Mouse (Mus musculus): ENCODE measurements at regions not wholly inside any gene's neighbourhood (a gene's known extent, or its start where the extent isn't known, plus 50 kb on each side); places are given as distances from the start of the nearest gene placed in this dataset.

GRCm38 (mm10) chr3:35237342-35237741 is 516.6 kb upstream of the Atp11b start:
- H3K9ac ChIP-seq = no peak overlapping the region
- no peak overlapping the region for H3K27ac ChIP-seq (replicated peaks)
- no peak overlapping the region for H3K4me2 ChIP-seq
- no peaks in the 10 kb centered on the region for H3K9me3 ChIP-seq
- H3K27me3 ChIP-seq (replicated peaks) = no peaks in the 10 kb centered on the region
- WGBS = 76% methylated on average over 6 of the region's 6 CpGs
- no peak overlapping the region for H3K4me3 ChIP-seq
- peaks cover 5% of the 10 kb centered on the region; the same call in 1 of the 2 replicates for H3K4me1 ChIP-seq
- ATAC-seq (ENCODE audit: extremely low read depth, insufficient number of reproducible peaks, low FRiP score, low TSS enrichment) = no peak
- no peaks in the 10 kb centered on the region for H3K36me3 ChIP-seq

- no peak overlapping the region for H3K27ac ChIP-seq (replicated peaks)
- WGBS = 50% methylated on average over 6 of the region's 6 CpGs
Measured at GRCm38 (mm10) chr3:35242349-35242748, 511.6 kb upstream of the Atp11b start.

GRCm38 (mm10) chr3:35242871-35243529 is 510.9 kb upstream of the Atp11b start:
- H3K4me1 ChIP-seq = peaks cover 6% of the 10 kb centered on the region; the same call in 1 of the 2 replicates
- H3K9ac ChIP-seq = no peak overlapping the region
- H3K4me3 ChIP-seq = no peak overlapping the region
- H3K36me3 ChIP-seq = no peaks in the 10 kb centered on the region
- WGBS = 62% methylated on average over 10 of the region's 10 CpGs
- ATAC-seq (ENCODE audit: extremely low read depth, insufficient number of reproducible peaks, low FRiP score, low TSS enrichment) = no peak
- no peak overlapping the region for H3K4me2 ChIP-seq
- no peaks in the 10 kb centered on the region for H3K9me3 ChIP-seq
- no peaks in the 10 kb centered on the region for H3K27me3 ChIP-seq (replicated peaks)
- no peak overlapping the region for H3K27ac ChIP-seq (replicated peaks)

More at GRCm38 (mm10) chr3:35242349-35242748, 511.6 kb upstream of the Atp11b start:
- Histone ChIP-seq H3K4me3 (no peak overlapping the region), H3K27me3 (replicated peaks) (no peaks in the 10 kb centered on the region), H3K9me3 (no peaks in the 10 kb centered on the region), H3K4me1 (peaks cover 6% of the 10 kb centered on the region; the same call in 1 of the 2 replicates), H3K36me3 (no peaks in the 10 kb centered on the region), H3K9ac (no peak overlapping the region), H3K4me2 (no peak overlapping the region)
- ATAC-seq (ENCODE audit: extremely low read depth, insufficient number of reproducible peaks, low FRiP score, low TSS enrichment) = no peak

GRCm38 (mm10) chr3:35245003-35245402 is 508.9 kb upstream of the Atp11b start:
- no peaks in the 10 kb centered on the region for H3K9me3 ChIP-seq
- WGBS = 44% methylated on average over 8 of the region's 8 CpGs
- ATAC-seq (ENCODE audit: extremely low read depth, insufficient number of reproducible peaks, low FRiP score, low TSS enrichment) = no peak
- no peak overlapping the region for H3K27ac ChIP-seq (replicated peaks)
- no peak overlapping the region for H3K4me2 ChIP-seq
- H3K36me3 ChIP-seq = no peaks in the 10 kb centered on the region
- H3K27me3 ChIP-seq (replicated peaks) = no peaks in the 10 kb centered on the region
- no peak overlapping the region for H3K4me3 ChIP-seq
- peaks cover 6% of the 10 kb centered on the region; the same call in 1 of the 2 replicates for H3K4me1 ChIP-seq
- no peak overlapping the region for H3K9ac ChIP-seq

- Histone ChIP-seq H3K4me1 (peaks cover 6% of the 10 kb centered on the region; the same call in 1 of the 2 replicates), H3K36me3 (no peaks in the 10 kb centered on the region), H3K27me3 (replicated peaks) (no peaks in the 10 kb centered on the region), H3K9me3 (no peaks in the 10 kb centered on the region), H3K4me2 (no peak overlapping the region), H3K27ac (replicated peaks) (no peak overlapping the region), H3K4me3 (no peak overlapping the region), H3K9ac (no peak overlapping the region)
- no peak for ATAC-seq (ENCODE audit: extremely low read depth, insufficient number of reproducible peaks, low FRiP score, low TSS enrichment)
- 63% methylated on average over 10 of the region's 10 CpGs for WGBS
Measured at GRCm38 (mm10) chr3:35245946-35246665, 507.8 kb upstream of the Atp11b start.

GRCm38 (mm10) chr3:35249160-35249559 is 504.7 kb upstream of the Atp11b start:
- H3K36me3 ChIP-seq = no peaks in the 10 kb centered on the region
- H3K4me3 ChIP-seq = no peak overlapping the region
- no peak overlapping the region for H3K4me2 ChIP-seq
- H3K9ac ChIP-seq = no peak overlapping the region
- H3K27ac ChIP-seq (replicated peaks) = no peak overlapping the region
- H3K9me3 ChIP-seq = no peaks in the 10 kb centered on the region
- H3K27me3 ChIP-seq (replicated peaks) = no peaks in the 10 kb centered on the region
- 51% methylated on average over 10 of the region's 10 CpGs for WGBS
- H3K4me1 ChIP-seq = no peaks in the 10 kb centered on the region
- ATAC-seq (ENCODE audit: extremely low read depth, insufficient number of reproducible peaks, low FRiP score, low TSS enrichment) = no peak

GRCm38 (mm10) chr3:35250092-35250749 is 503.7 kb upstream of the Atp11b start:
- Histone ChIP-seq H3K9ac (no peak overlapping the region), H3K4me1 (no peaks in the 10 kb centered on the region), H3K9me3 (no peaks in the 10 kb centered on the region), H3K27me3 (replicated peaks) (no peaks in the 10 kb centered on the region), H3K4me3 (no peak overlapping the region), H3K4me2 (no peak overlapping the region), H3K27ac (replicated peaks) (no peak overlapping the region), H3K36me3 (no peaks in the 10 kb centered on the region)
- WGBS = 72% methylated on average over 14 of the region's 14 CpGs
- ATAC-seq (ENCODE audit: extremely low read depth, insufficient number of reproducible peaks, low FRiP score, low TSS enrichment) = no peak

- WGBS = 61% methylated on average over 5 of the region's 5 CpGs
- Histone ChIP-seq H3K27me3 (replicated peaks) (no peaks in the 10 kb centered on the region), H3K4me3 (no peak overlapping the region), H3K4me1 (no peaks in the 10 kb centered on the region), H3K27ac (replicated peaks) (no peak overlapping the region), H3K9me3 (no peaks in the 10 kb centered on the region), H3K36me3 (no peaks in the 10 kb centered on the region), H3K9ac (no peak overlapping the region), H3K4me2 (no peak overlapping the region)
- ATAC-seq (ENCODE audit: extremely low read depth, insufficient number of reproducible peaks, low FRiP score, low TSS enrichment) = no peak
Measured at GRCm38 (mm10) chr3:35253861-35254260, 500.0 kb upstream of the Atp11b start.

GRCm38 (mm10) chr3:35260936-35261335 is 493.0 kb upstream of the Atp11b start:
- Histone ChIP-seq H3K4me1 (no peaks in the 10 kb centered on the region), H3K4me3 (no peak overlapping the region), H3K27ac (replicated peaks) (no peak overlapping the region), H3K36me3 (no peaks in the 10 kb centered on the region), H3K27me3 (replicated peaks) (no peaks in the 10 kb centered on the region), H3K4me2 (no peak overlapping the region), H3K9me3 (no peaks in the 10 kb centered on the region), H3K9ac (no peak overlapping the region)
- WGBS = 80% methylated on average over 6 of the region's 6 CpGs
- no peak for ATAC-seq (ENCODE audit: extremely low read depth, insufficient number of reproducible peaks, low FRiP score, low TSS enrichment)

- WGBS = 27% methylated on average over 4 of the region's 4 CpGs
- no peaks in the 10 kb centered on the region for H3K36me3 ChIP-seq
- H3K4me2 ChIP-seq = no peak overlapping the region
- H3K9me3 ChIP-seq = no peaks in the 10 kb centered on the region
- no peak overlapping the region for H3K27ac ChIP-seq (replicated peaks)
- no peak overlapping the region for H3K9ac ChIP-seq
- no peak for ATAC-seq (ENCODE audit: extremely low read depth, insufficient number of reproducible peaks, low FRiP score, low TSS enrichment)
- H3K4me1 ChIP-seq = peaks cover 29% of the 10 kb centered on the region
- no peak overlapping the region for H3K4me3 ChIP-seq
- H3K27me3 ChIP-seq (replicated peaks) = no peaks in the 10 kb centered on the region
Measured at GRCm38 (mm10) chr3:35268949-35269348, 485.0 kb upstream of the Atp11b start.

GRCm38 (mm10) chr3:35269977-35270880 is 483.7 kb upstream of the Atp11b start:
- Histone ChIP-seq H3K27ac (replicated peaks) (no peak overlapping the region), H3K4me3 (no peak overlapping the region), H3K27me3 (replicated peaks) (no peaks in the 10 kb centered on the region), H3K4me2 (no peak overlapping the region), H3K36me3 (no peaks in the 10 kb centered on the region), H3K4me1 (peaks cover 29% of the 10 kb centered on the region), H3K9me3 (no peaks in the 10 kb centered on the region), H3K9ac (no peak overlapping the region)
- ATAC-seq (ENCODE audit: extremely low read depth, insufficient number of reproducible peaks, low FRiP score, low TSS enrichment) = no peak
- WGBS = 61% methylated on average over 7 of the region's 7 CpGs

Data from heart, embryonic 13.5 days (tissue).